Mouse (Mus musculus): ENCODE results near the gene Smoc2.

GRCm38 (mm10) chr17:14303722-14304121, 24.4 kb downstream of the Smoc2 start:
- TF ChIP-seq CTCF (IDR thresholded peaks at IDR 0.05; ENCODE audit: extremely low read depth, insufficient read depth, low read length) (no peak), POLR2A (IDR thresholded peaks at IDR 0.05; ENCODE audit: extremely low read depth, insufficient read depth, low read length) (no peak)
